Mouse (Mus musculus): Measurements from ENCODE around the gene Mical1. TPM values are rescaled to one million over a fixed set of nuclear protein-coding genes. Genes with fewer than 3 reads are reported as not detected.

The Mical1 gene
- polyA plus RNA-seq, 1 experiment from 2014 or later, result 48.8 TPM

DNA sequence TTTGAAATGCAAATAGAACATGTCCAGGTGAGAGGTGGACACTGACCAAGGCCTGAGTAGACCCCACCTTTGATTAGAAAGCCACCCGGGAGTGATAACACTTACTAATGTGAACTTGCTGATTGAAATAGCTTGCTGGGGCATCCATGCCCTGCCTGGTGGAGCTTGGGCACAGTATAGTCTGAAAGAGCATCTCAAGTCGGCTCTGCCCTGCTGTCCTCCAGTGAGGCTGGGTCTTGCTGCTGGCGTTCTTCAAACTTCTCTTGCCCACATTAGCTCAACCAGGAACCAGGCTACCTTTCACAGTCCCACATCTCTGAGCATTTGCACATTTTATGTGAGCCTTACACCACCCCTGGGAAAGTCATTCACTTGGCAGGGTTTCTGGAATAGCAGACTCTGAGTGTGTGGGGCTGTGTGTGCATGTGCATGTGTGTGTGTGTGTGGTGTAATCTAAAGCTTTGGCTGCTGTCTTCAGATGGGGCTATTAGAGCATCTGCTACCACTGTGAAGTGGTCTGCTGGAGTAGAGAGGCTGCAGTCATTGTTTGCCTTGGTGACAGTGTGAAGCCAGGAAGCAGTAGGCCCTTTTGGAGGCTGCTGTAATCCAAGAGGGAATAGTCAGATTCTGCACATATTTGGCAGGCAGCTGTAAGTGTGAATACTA, 14.9 kb upstream of the Mical1 start:
- 0 out of 2 replicates have a peak overlapping the region, but pooled peaks have one; percentile 5 for H3K27ac ChIP-seq
- H3K4me3 ChIP-seq (replicated peaks), result no peak overlapping the region
- no peak overlapping the region for H3K4me2 ChIP-seq
- no peak overlapping the region for H3K9ac ChIP-seq
- H3K36me3 ChIP-seq (replicated peaks), result peaks cover 45% of the 10 kb centered on the region
- 90% methylated on average over 3 of the region's 3 CpGs for WGBS
- H3K9me3 ChIP-seq, result no peaks in the 10 kb centered on the region
- H3K4me1 ChIP-seq, result peaks cover 4% of the 10 kb centered on the region; the same call in 1 of the 2 replicates
- no peak for ATAC-seq (ENCODE audit: low FRiP score)
- no peaks in the 10 kb centered on the region for H3K27me3 ChIP-seq

DNA sequence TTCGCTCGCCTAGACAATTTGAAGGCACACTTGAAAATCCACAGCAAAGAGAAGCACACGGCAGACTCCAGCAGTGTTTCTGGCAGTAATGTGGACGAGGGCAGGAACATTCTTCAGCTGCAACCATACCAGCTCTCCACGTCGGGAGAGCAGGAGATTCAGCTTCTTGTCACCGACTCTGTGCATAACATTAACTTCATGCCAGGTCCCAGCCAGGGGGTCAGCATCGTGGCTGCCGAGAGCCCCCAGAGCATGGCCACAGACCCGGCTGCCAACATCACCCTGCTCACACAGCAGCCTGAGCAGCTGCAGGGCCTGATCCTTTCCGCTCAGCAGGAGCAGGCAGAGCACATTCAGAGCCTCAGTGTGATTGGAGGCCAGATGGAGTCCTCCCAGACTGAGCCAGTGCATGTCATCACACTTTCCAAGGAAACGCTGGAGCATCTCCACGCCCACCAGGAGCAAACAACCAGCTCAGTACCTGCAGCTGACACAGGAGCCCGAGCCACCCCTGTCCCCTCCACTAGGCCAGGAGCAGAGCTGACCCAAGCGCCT, 11.6 kb upstream of the Mical1 start:
- H3K4me1 ChIP-seq, result peaks cover 7% of the 10 kb centered on the region
- no peak overlapping the region for H3K9ac ChIP-seq
- H3K4me2 ChIP-seq, result no peak overlapping the region
- no peak overlapping the region for H3K4me3 ChIP-seq (replicated peaks)
- no peaks in the 10 kb centered on the region for H3K9me3 ChIP-seq
- no peak overlapping the region for H3K27ac ChIP-seq
- WGBS, result 51% methylated on average over 15 of the region's 15 CpGs
- no peak for ATAC-seq (ENCODE audit: low FRiP score)
- H3K27me3 ChIP-seq, result no peaks in the 10 kb centered on the region
- H3K36me3 ChIP-seq (replicated peaks), result peaks cover 31% of the 10 kb centered on the region

GRCm38 (mm10) chr10:41467325-41467724, 8.8 kb upstream of the Mical1 start:
- ATAC-seq (ENCODE audit: low FRiP score), result no peak
- H3K27me3 ChIP-seq, result no peaks in the 10 kb centered on the region
- H3K4me3 ChIP-seq (replicated peaks), result no peak overlapping the region
- peaks cover 4% of the 10 kb centered on the region for H3K4me1 ChIP-seq
- no peak overlapping the region for H3K4me2 ChIP-seq
- peaks cover 26% of the 10 kb centered on the region for H3K36me3 ChIP-seq (replicated peaks)
- no peak overlapping the region for H3K9ac ChIP-seq
- WGBS, result 38% methylated on average over 6 of the region's 6 CpGs
- no peak overlapping the region for H3K27ac ChIP-seq
- no peaks in the 10 kb centered on the region for H3K9me3 ChIP-seq

DNA sequence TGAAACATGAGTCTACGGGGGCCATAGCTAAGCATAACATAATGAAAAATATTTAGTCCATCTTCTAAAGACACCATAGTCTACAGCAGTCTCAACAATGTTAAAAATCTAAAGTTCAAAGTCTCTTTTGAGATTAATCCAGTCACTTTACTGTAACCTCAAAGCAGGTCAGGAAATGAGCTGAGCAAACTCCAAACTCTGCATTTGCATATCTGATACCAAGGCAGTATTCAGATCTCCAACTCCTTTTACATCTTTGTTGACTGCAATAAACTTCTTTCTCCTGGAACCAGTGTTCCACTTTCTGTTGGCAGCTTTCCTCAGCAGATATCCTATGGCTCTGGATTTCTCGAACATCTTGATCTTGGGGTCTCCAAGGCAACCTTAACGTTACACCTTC, 5.4 kb upstream of the Mical1 start:
- Histone ChIP-seq H3K4me1 (peaks cover 5% of the 10 kb centered on the region), H3K27me3 (no peaks in the 10 kb centered on the region), H3K4me2 (no peak overlapping the region), H3K36me3 (replicated peaks) (peaks cover 7% of the 10 kb centered on the region; the same call in 1 of the 2 replicates), H3K9me3 (no peaks in the 10 kb centered on the region), H3K4me3 (replicated peaks) (no peak overlapping the region), H3K9ac (no peak overlapping the region), H3K27ac (no peak overlapping the region)
- no peak for ATAC-seq (ENCODE audit: low FRiP score)
- WGBS, result 88% methylated on average over 3 of the region's 3 CpGs

GRCm38 (mm10) chr10:41472534-41472933, 3.6 kb upstream of the Mical1 start:
- no peak for ATAC-seq (ENCODE audit: low FRiP score)
- no peak overlapping the region for H3K27ac ChIP-seq
- no peak overlapping the region for H3K4me2 ChIP-seq
- no peaks in the 10 kb centered on the region for H3K27me3 ChIP-seq
- no peaks in the 10 kb centered on the region for H3K9me3 ChIP-seq
- peaks cover 6% of the 10 kb centered on the region; the same call in 1 of the 2 replicates for H3K36me3 ChIP-seq (replicated peaks)
- H3K9ac ChIP-seq, result no peak overlapping the region
- no peak overlapping the region for H3K4me3 ChIP-seq (replicated peaks)
- peaks cover 16% of the 10 kb centered on the region for H3K4me1 ChIP-seq

DNA sequence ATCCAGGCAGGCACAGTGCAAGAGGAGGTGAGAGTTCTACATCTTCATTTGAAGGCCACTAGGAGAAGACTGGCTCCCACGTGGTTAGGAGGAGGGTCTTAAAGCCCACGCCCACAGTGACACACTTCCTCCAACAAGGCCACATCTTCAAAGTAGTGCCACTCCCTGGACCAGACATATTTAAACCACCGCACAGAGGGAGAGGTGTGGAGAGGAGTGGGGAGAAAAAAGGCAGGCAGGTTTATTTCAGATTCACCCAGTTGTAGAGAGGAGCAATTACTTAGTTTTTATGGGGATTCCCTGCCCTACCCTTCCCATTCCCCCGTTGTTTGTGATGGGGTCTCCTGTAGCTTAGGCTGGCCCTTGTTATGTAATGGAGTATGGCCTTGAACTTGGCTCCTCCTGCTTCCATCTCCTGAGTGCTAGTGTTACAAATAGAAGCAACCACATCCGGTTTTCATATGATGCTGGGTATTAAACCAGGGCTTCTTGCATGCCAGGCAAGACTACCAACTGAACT, 3.1 kb upstream of the Mical1 start:
- ATAC-seq (ENCODE audit: low FRiP score), result no peak
- H3K27ac ChIP-seq, result no peak overlapping the region
- WGBS, result 80% methylated on average over 5 of the region's 5 CpGs
- H3K4me1 ChIP-seq, result peaks cover 21% of the 10 kb centered on the region
- no peak overlapping the region for H3K4me2 ChIP-seq
- H3K9ac ChIP-seq, result no peak overlapping the region
- no peaks in the 10 kb centered on the region for H3K27me3 ChIP-seq
- H3K9me3 ChIP-seq, result no peaks in the 10 kb centered on the region
- H3K4me3 ChIP-seq (replicated peaks), result no peak overlapping the region
- peaks cover 6% of the 10 kb centered on the region; the same call in 1 of the 2 replicates for H3K36me3 ChIP-seq (replicated peaks)

DNA sequence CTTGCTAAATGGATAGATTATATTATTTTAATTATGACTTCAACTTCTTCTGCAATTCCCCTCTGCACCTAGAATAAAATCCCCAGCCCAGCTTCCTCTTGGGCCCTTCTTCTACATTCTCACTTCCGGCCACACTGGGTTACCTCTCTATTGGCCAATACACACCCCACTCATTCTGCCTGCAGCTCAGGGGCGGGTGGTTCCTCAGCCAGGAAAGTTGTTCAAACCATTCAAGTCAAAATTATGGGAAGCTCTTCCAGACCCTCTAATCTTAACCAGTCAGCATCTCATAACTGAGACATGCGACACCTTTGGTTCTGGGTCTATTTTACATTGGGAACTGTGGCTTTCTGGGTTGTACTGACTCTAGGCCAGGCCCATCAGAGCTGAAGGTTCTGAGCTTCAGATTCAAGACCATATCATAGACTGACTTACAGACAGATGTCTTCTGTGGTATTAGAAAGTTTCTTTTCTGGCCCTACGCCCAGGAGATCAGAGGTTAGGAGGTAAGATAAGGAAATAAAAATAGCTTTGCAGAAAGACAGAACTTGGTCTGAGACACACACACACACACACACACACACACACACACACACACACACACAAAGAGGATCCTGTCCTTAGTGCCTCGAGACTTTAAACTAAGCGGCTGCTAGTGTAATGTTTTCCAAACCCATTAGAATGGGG, 2.2 kb upstream of the Mical1 start:
- Histone ChIP-seq H3K4me2 (no peak overlapping the region), H3K9me3 (no peaks in the 10 kb centered on the region), H3K36me3 (replicated peaks) (peaks cover 7% of the 10 kb centered on the region), H3K27me3 (no peaks in the 10 kb centered on the region), H3K27ac (no peak overlapping the region), H3K9ac (no peak overlapping the region), H3K4me3 (replicated peaks) (no peak overlapping the region), H3K4me1 (peaks cover 25% of the 10 kb centered on the region)
- no peak for ATAC-seq (ENCODE audit: low FRiP score)
- 90% methylated on average over 6 of the region's 6 CpGs for WGBS

DNA sequence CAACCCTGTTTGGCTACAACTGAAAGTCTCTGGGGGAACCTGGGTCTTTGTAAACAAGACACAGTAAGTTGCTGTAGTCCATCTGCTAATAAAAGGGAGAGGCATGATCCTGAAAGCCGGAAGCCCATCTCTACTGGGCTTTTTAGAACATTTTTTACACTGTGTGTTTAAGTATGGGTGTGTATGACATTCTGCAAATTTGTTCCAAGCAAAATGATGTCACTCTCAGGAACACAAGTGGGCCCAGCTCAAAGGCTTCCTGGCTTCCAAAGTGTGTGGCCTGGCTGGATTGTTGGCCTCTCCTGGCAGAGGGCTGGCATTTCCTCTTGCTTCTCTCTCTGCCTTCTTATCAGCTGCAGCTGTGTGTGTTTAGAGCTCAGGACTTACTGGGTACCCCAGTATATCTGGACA, 1.1 kb upstream of the Mical1 start:
- Histone ChIP-seq H3K4me3 (replicated peaks) (no peak overlapping the region), H3K9ac (no peak overlapping the region), H3K36me3 (replicated peaks) (peaks cover 16% of the 10 kb centered on the region), H3K27me3 (no peaks in the 10 kb centered on the region), H3K27ac (no peak overlapping the region), H3K4me1 (peaks cover 25% of the 10 kb centered on the region), H3K9me3 (no peaks in the 10 kb centered on the region), H3K4me2 (no peak overlapping the region)
- 94% methylated on average over 1 of the region's 1 CpGs for WGBS
- ATAC-seq (ENCODE audit: low FRiP score), result no peak

DNA sequence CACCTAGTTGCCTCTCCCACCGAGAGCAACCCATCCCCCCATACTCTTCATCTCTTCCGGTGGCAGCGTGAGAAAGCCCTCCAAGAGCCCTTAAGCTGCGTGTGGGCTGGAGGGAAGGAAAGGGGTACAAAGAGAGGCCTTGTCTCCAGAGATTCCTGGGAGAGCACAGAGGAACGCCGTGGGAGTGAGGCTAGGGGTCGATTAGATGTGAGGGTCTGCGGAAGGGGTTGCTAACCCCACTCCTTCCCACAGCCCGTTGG, 834 bp downstream of the Mical1 start:
- H3K27me3 ChIP-seq, result no peaks in the 10 kb centered on the region
- peak overlapping the region; percentile 87 for H3K4me2 ChIP-seq
- H3K9me3 ChIP-seq, result no peaks in the 10 kb centered on the region
- ATAC-seq (ENCODE audit: low FRiP score), result peak; percentile 51
- peak overlapping the region; percentile 54 for H3K4me3 ChIP-seq (replicated peaks)
- H3K4me1 ChIP-seq, result peaks cover 27% of the 10 kb centered on the region
- WGBS, result 0% methylated on average over 9 of the region's 9 CpGs
- peak overlapping the region; percentile 71 for H3K9ac ChIP-seq
- H3K27ac ChIP-seq, result peak overlapping the region; percentile 80
- peaks cover 27% of the 10 kb centered on the region for H3K36me3 ChIP-seq (replicated peaks)

DNA sequence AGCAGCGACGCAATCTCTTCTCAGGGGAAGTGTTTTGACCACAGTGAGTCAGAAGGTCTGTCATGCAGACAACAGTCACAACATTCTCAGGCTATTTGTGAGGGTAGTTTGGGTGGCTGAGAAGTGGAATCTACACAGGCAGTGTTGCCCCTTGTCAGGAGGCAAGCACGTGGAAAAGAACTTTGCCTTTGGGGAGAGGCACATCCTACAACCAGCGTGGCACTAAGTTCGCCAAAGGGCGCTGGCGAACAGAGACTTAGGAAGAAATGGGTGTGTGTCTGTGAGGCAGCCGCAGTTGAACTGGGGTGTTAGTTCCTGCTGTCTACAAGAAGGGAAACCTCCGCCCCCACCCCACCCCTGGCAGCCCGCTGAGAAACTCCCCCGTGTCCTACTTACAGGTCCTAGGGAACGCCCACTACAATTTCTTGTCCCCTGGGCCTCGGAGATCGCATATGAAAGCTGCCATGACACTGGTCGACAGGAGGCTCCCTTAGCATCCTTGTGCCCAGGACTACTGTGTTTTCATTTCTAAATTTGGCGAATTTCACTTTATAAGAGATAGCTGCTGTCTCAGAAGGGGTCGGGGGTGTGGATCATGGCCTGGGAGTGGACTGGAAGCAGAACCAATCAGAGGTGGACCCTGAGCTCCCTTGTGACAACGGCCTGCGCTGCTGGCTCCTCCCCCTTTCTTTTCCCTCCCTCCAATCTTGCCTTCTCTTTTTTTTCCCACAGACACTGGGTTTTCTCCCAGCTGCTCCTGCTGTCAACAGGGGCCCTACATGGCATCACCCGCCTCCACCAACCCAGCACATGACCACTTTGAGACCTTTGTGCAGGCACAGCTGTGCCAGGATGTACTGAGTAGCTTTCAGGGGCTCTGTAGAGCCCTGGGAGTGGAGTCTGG, 1.4 kb downstream of the Mical1 start:
- 2% methylated on average over 20 of the region's 20 CpGs for WGBS
- peaks cover 33% of the 10 kb centered on the region for H3K36me3 ChIP-seq (replicated peaks)
- ATAC-seq (ENCODE audit: low FRiP score), result peak; percentile 83

DNA sequence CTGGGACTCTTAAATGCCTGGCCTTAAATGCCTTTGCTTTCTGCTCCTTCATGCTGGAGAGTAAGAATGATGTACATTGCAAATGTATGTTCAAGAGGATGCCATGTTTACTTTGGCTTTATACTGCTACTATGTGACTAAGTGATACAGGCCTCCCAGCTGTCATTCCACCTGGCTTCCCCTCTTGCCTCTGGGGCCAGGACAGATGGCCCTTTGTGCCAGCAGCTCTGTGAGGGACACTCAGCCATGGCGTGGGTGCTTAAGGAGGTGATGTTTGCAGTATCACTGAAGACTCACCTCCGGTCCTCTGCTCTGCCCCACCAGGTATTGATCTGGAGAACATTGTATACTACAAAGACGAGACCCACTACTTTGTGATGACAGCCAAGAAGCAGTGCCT, 3.8 kb downstream of the Mical1 start:
- Histone ChIP-seq H3K9ac (no peak overlapping the region), H3K4me1 (peaks cover 27% of the 10 kb centered on the region), H3K4me2 (no peak overlapping the region), H3K9me3 (no peaks in the 10 kb centered on the region), H3K36me3 (replicated peaks) (peaks cover 56% of the 10 kb centered on the region), H3K4me3 (replicated peaks) (no peak overlapping the region), H3K27me3 (no peaks in the 10 kb centered on the region), H3K27ac (no peak overlapping the region)
- 87% methylated on average over 3 of the region's 3 CpGs for WGBS
- ATAC-seq (ENCODE audit: low FRiP score), result no peak

More for the DNA sequence above, 1.4 kb downstream of the Mical1 start:
- Histone ChIP-seq H3K4me3 (replicated peaks) (peak overlapping the region; percentile 54), H3K9me3 (no peaks in the 10 kb centered on the region), H3K4me1 (peaks cover 27% of the 10 kb centered on the region), H3K27ac (peak overlapping the region; percentile 80), H3K27me3 (no peaks in the 10 kb centered on the region), H3K4me2 (peak overlapping the region; percentile 87), H3K9ac (peak overlapping the region; percentile 71)
